Mouse (Mus musculus): ENCODE measurements around the gene Eno4.

- TF ChIP-seq CTCF (IDR thresholded peaks at IDR 0.05; ENCODE audit: control insufficient read depth, insufficient read depth, insufficient read length) (no peak), MYOD1 (IDR thresholded peaks at IDR 0.05; ENCODE audit: control insufficient read depth, insufficient read length, low read depth) (no peak), MAX (IDR thresholded peaks at IDR 0.05) (no peak), USF1 (IDR thresholded peaks at IDR 0.05; ENCODE audit: low read depth) (no peak), MYOG (IDR thresholded peaks at IDR 0.05; ENCODE audit: control insufficient read depth, extremely low read depth, insufficient read length) (no peak)
Measured at GRCm38 (mm10) chr19:58896216-58896615, 47.0 kb upstream of the Eno4 start.

Data from C2C12 (cell line).